Mouse (Mus musculus) neural tube, embryonic 11.5 days (tissue): ENCODE measurements around the gene Aif1. TPM values are rescaled to one million over a fixed set of nuclear protein-coding genes. Genes with fewer than 3 reads are reported as not detected.

Experiments used
- ATAC-seq: fragments of 200-750 bp; cut with Nextera tagmentation; 2 replicates; pipeline ENCODE4 v1.8.0; 2017; ENCODE audit warnings: moderate number of reproducible peaks, mild to moderate bottlenecking, moderate TSS enrichment, moderate library complexity; ENCODE audit not compliant: insufficient read depth, low FRiP score, low TSS enrichment
- DNase-seq: peaks from one replicate; pipeline ENCODE4 v3.0.0-alpha.2; 2015; ENCODE audit warnings: low spot score
- H3K27ac ChIP-seq: fragments of 300-500 bp; sonication (generic); 2 replicates; pipeline ENCODE4 v1.5.1; 2014; ENCODE audit warnings: low read depth, mild to moderate bottlenecking, low read length
- H3K27me3 ChIP-seq: fragments of 300-500 bp; sonication (generic); 2 replicates; pipeline ENCODE4 v1.6.1; 2014; ENCODE audit warnings: mild to moderate bottlenecking, low read length, mixed read lengths; ENCODE audit not compliant: control insufficient read depth, insufficient read depth
- H3K36me3 ChIP-seq: fragments of 300-500 bp; sonication (generic); 2 replicates; pipeline ENCODE4 v1.6.1; 2014; ENCODE audit warnings: mild to moderate bottlenecking, low read length, moderate library complexity, mixed read lengths; ENCODE audit not compliant: control insufficient read depth, insufficient read depth
- H3K4me1 ChIP-seq: fragments of 300-500 bp; sonication (generic); 2 replicates; pipeline ENCODE4 v1.6.1; 2014; ENCODE audit warnings: low read length, mixed read lengths; ENCODE audit not compliant: control insufficient read depth, insufficient read depth
- H3K4me2 ChIP-seq: fragments of 300-500 bp; sonication (generic); 2 replicates; pipeline ENCODE4 v1.6.1; 2014; ENCODE audit warnings: low read depth, mild to moderate bottlenecking, moderate library complexity
- H3K4me3 ChIP-seq: fragments of 300-500 bp; sonication (generic); 2 replicates; pipeline ENCODE4 v1.5.1; 2014; ENCODE audit warnings: low read depth, low read length
- H3K9ac ChIP-seq: fragments of 300-500 bp; sonication (generic); 2 replicates; pipeline ENCODE4 v1.6.1; 2014; ENCODE audit warnings: mild to moderate bottlenecking, low read length
- H3K9me3 ChIP-seq: fragments of 300-500 bp; sonication (generic); 2 replicates; pipeline ENCODE4 v1.6.1; 2016; ENCODE audit warnings: low read length; ENCODE audit not compliant: control insufficient read depth
- WGBS: fragments of 180-500 bp; shearing (Covaris S2); extraction: QIAGEN DNeasy Blood & Tissue Kit; methylation state at CpG from one replicate; pipeline ENCODE4 v1.1.7; 2014; 5-methylcytosine and 5-hydroxymethylcytosine counted together
- polyA plus RNA-seq: library from polyadenylated mRNA; unstranded; fragments of >200 nt; fragmentation: Nextera tagmentation; extraction: Ambion mirVana; gene quantifications from 2 replicates; pipeline ENCODE4 v1.2.1, GENCODE M21; 2014

Aif1 gene
- polyA plus RNA-seq, 1 experiment from 2014 or later, result 4.1 TPM

DNA sequence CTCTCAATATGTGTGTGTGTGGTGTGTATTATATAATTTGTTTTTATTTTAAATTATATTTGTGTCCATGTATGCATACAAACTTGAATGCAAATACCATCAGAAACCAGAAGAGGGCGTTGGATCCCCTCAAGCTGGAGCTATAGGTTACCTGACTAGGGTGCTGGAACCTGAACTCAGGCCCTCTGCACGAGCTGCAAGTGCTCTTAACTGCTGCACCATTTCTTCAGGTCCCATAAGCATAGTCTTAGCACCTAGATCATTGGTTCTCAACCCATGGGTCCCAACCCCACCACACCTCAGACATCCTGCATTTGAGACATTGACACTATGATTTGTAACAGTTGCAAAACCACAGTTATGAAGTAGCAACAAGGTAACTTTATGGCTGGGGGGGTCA, 15.9 kb upstream of the Aif1 start:
- Histone ChIP-seq H3K9me3 (no peaks in the 10 kb centered on the region), H3K27ac (no peak overlapping the region), H3K4me1 (0 out of 2 replicates have a peak, but pooled peaks cover 3% of the 10 kb centered on the region), H3K36me3 (no peaks in the 10 kb centered on the region), H3K27me3 (peaks cover 23% of the 10 kb centered on the region), H3K4me3 (no peak overlapping the region), H3K4me2 (no peak overlapping the region), H3K9ac (no peak overlapping the region)
- DNase-seq (no peak), ATAC-seq (no peak)
- WGBS, result 61% methylated on average over 2 of the region's 2 CpGs

GRCm38 (mm10) chr17:35190096-35190495, 14.2 kb upstream of the Aif1 start:
- no peaks in the 10 kb centered on the region for H3K9me3 ChIP-seq
- no peak overlapping the region for H3K4me2 ChIP-seq
- H3K27ac ChIP-seq, result no peak overlapping the region
- H3K4me3 ChIP-seq, result no peak overlapping the region
- H3K36me3 ChIP-seq, result no peaks in the 10 kb centered on the region
- H3K27me3 ChIP-seq, result peaks cover 7% of the 10 kb centered on the region
- no peak overlapping the region for H3K9ac ChIP-seq
- ATAC-seq (no peak), DNase-seq (no peak)
- WGBS, result 80% methylated on average over 4 of the region's 4 CpGs
- H3K4me1 ChIP-seq, result no peaks in the 10 kb centered on the region

DNA sequence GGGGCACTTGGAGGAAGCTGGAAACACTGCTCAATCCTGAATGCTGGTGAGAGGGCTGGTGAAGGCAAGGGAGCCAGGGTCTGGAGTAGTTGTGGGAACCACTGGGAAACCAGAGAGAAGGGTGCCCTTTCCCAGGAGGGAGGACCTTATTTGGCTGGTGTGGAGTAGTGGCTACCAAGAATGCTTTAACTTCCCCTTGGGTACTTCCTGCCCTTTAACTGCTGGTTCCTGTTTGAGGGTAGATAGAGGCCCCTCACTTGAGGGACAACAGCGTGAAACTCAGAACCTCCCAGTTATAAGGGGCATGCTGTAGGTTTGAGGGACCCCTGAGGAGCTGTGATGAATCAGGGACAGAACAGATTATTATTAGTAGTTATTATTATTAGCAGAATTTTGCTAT, 13.3 kb upstream of the Aif1 start:
- Histone ChIP-seq H3K9ac (no peak overlapping the region), H3K9me3 (no peaks in the 10 kb centered on the region), H3K4me3 (no peak overlapping the region), H3K36me3 (no peaks in the 10 kb centered on the region), H3K27me3 (0 out of 2 replicates have a peak, but pooled peaks cover under 1% of the 10 kb centered on the region), H3K4me2 (no peak overlapping the region), H3K4me1 (no peaks in the 10 kb centered on the region), H3K27ac (no peak overlapping the region)
- WGBS, result 59% methylated on average over 1 of the region's 1 CpGs
- DNase-seq, result no peak
- no peak for ATAC-seq

DNA sequence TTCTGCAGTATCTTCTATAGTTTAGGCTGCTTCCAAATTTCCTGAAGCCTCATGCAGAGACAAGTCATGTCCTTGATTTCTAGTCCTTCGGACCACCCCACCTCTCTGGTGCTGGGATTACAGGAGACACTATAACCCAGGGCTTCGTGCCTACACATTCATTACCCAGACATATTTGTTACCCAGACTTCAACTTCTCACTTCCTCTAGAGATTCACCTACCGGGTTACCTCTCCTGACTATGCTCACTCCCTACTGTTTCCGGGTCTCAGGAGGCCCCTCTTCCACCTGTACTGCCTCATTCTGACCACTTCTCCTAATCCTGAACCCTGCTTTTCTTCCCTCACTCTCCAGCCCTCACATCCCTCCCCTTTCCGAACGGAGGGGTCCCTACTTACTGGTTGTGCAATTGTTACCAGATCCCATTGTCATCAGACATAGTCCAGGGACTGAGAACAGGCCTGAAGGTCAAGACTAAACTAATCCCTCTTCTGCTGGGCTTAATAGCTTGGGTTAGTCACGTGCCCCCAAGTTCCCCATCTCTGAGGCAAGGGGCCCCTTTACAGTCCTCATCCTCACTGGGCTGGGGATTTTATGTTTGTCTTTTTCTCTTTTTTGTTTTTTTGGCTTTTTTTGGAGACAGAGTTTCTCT, 12.2 kb upstream of the Aif1 start, which contains the start of gene Lst1:
TSS of gene Lst1 (minus strand) at position 481 of the 652 bp plus-strand sequence.
- Histone ChIP-seq H3K36me3 (no peaks in the 10 kb centered on the region), H3K27ac (no peak within 1 kb of the TSS), H3K4me3 (no peak within 1 kb of the TSS), H3K9me3 (no peaks in the 10 kb centered on the region), H3K4me1 (no peaks in the 10 kb centered on the region), H3K27me3 (no peaks in the 10 kb centered on the region), H3K4me2 (no peak within 1 kb of the TSS), H3K9ac (no peak within 1 kb of the TSS)
- ATAC-seq (no peak), DNase-seq (no peak)
- WGBS, result 83% methylated on average over 7 of the region's 7 CpGs

- Histone ChIP-seq H3K9me3 (no peaks in the 10 kb centered on the region), H3K36me3 (no peaks in the 10 kb centered on the region), H3K27me3 (no peaks in the 10 kb centered on the region), H3K4me3 (no peak overlapping the region), H3K27ac (no peak overlapping the region), H3K4me2 (no peak overlapping the region), H3K4me1 (no peaks in the 10 kb centered on the region), H3K9ac (no peak overlapping the region)
- DNase-seq, result no peak
- no peak for ATAC-seq
- 79% methylated on average over 4 of the region's 4 CpGs for WGBS
Measured at GRCm38 (mm10) chr17:35187345-35187744, 11.5 kb upstream of the Aif1 start.

DNA sequence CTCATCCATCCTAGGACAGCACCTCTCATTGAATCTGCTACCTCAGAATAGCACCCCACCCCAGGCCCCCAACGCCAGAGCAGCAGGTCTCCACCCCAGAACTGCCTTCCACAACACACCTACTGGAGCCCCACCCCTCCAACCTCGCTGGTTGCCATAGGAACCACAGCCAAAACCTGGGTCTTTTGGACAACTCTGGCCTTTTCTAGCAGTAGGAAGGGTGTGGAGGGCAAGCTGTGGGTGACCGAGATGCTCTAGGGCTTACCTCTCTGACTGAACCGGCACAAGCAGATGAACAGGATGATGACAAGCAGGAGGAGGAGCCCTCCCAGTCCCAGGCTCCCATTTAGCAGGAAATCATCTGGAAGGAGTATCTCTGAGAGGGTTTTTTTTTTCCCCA, 10.8 kb upstream of the Aif1 start:
- Histone ChIP-seq H3K36me3 (no peaks in the 10 kb centered on the region), H3K27me3 (no peaks in the 10 kb centered on the region), H3K27ac (no peak overlapping the region), H3K4me2 (peak overlapping the region; percentile 52), H3K9ac (no peak overlapping the region), H3K4me3 (no peak overlapping the region), H3K9me3 (no peaks in the 10 kb centered on the region), H3K4me1 (no peaks in the 10 kb centered on the region)
- DNase-seq (peak; percentile 40), ATAC-seq (no peak)
- WGBS, result 0% methylated on average over 4 of the region's 4 CpGs

DNA sequence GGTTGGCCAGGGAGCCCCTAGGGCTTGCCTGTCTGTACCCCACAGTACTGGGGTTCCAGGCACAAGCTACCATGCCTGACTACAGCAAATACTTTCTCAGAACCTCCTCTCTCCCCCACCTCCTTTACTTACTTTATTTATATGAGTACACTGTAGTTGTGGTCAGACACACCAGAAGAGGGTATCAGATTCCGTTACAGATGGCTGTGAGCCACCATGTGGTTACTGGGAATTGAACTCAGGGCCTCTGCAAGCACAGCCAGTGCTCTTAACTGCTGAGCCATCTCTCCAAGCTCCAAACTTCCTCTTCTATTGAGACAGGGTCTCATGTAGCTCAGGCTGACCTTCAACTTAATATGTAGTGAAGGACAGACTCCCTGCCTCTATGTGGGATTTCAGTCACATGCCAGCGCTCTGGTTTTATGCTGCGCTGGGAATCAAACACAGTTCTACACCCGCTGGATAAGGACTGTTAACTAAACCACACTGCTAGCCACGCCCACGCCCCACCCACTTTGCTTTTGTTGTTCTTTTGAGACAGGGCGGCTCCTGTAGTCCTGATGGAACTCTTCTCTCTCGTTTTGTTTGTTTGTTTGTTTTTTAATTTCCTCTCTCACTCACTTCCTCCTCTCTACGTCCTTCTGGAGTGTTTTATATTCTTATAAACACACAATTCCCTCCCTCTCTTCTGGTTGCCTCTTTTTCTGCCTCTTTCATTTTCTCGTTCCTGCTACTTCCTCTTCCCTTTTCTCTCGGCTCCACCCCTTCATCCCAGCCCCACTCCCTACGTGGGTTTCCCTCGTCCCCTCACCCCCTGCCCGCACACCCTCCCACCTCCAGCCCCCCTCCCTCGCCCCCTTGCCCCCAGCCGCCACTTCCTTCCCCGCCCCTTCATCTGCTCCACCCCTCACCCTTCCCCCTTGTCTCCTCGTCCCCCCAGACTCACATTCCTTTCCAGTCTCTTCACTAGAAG, 10.1 kb upstream of the Aif1 start:
- H3K4me1 ChIP-seq, result no peaks in the 10 kb centered on the region
- 3% methylated on average over 18 of the region's 18 CpGs for WGBS
- peak overlapping the region; percentile 52 for H3K4me2 ChIP-seq
- H3K27me3 ChIP-seq, result no peaks in the 10 kb centered on the region
- peak overlapping the region; percentile 49 for H3K9ac ChIP-seq
- no peaks in the 10 kb centered on the region for H3K36me3 ChIP-seq
- peak; percentile 76 for DNase-seq
- ATAC-seq, result no peak
- no peak overlapping the region for H3K27ac ChIP-seq
- H3K9me3 ChIP-seq, result no peaks in the 10 kb centered on the region
- peak overlapping the region; percentile 34 for H3K4me3 ChIP-seq

DNA sequence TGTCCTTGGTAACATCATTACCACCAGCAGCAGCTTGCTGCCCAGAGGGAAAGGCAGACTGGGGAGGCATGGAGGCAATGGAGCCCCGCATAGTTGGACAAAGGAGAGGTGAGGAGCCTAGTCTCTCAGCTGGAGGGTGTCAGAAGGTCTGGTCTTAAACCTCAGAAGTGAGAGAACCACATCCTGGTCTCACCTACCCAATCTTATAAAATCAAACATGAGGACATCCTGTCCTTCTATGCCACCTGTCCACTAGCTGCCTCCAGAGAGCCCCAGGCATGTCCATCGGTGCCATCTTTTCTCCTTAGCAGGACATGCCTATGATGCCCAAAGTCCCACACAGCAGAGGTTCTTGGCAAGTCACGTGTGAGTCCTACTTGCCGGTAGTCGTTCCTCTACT, 4.2 kb upstream of the Aif1 start:
- Histone ChIP-seq H3K27me3 (no peaks in the 10 kb centered on the region), H3K9me3 (no peaks in the 10 kb centered on the region), H3K36me3 (no peaks in the 10 kb centered on the region), H3K4me1 (no peaks in the 10 kb centered on the region), H3K27ac (no peak overlapping the region), H3K9ac (no peak overlapping the region), H3K4me3 (no peak overlapping the region), H3K4me2 (no peak overlapping the region)
- WGBS, result 84% methylated on average over 5 of the region's 5 CpGs
- ATAC-seq (no peak), DNase-seq (no peak)
